Mouse (Mus musculus): ENCODE measurements around the gene Gm10230. TPM values are rescaled to one million over a fixed set of nuclear protein-coding genes. Genes with fewer than 3 reads are reported as not detected.
"Not testable (repeated sequence)": the region's sequence is repeated elsewhere in the genome, so short reads cannot be mapped to it uniquely, and the experiment has no call there.

The Gm10230 gene
- not detected for polyA plus RNA-seq (2012; fragmentation: generic; extraction: Trizol)

DNA sequence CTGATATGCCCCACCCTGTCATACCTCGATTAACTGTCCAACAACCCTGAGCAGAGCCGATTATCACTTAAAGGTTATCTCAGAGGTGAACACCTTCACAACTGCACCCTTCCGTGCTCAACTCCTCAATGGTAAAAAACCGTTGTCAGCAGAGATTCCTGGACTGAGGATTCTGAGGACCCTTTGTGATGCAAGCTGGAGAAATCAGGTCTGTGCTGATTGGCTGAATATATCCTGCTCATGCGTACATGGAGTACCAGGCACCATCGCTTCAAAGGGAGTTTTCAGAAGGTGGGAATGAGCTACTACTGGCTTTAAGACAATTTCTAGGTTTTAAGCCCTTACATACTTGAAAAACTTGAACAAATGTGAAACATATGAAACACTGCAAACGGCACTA, at the start of gene Gm10230:
TSS of gene Gm10230 (minus strand) at position 101 of the 400 bp plus-strand sequence.
- H3K4me2 ChIP-seq (ENCODE audit: low read depth); H3K79me2 ChIP-seq (ENCODE audit: control insufficient read depth, insufficient read depth); H3K36me3 ChIP-seq (ENCODE audit: control insufficient read depth, insufficient read depth): not testable (repeated sequence)

More for the DNA sequence above, at the start of gene Gm10230:
- not testable (repeated sequence) for H3ac ChIP-seq (ENCODE audit: control insufficient read depth, insufficient read length); H3K27me3 ChIP-seq (ENCODE audit: control insufficient read depth, insufficient read depth, insufficient read length); H3K4me3 ChIP-seq
